Mouse (Mus musculus): ENCODE data around the gene Rps21. TPM values are rescaled to one million over a fixed set of nuclear protein-coding genes. Genes with fewer than 3 reads are reported as not detected.
A peak's percentile ranks its signal among the peaks of the same experiment; 100 is the strongest.

Gene Rps21
- polyA plus RNA-seq, 1 experiment from 2014 or later, result 852 TPM

- WGBS, result 4% methylated on average over 5 of the region's 5 CpGs
- DNase-seq (ENCODE audit: low spot score), result no peak
- H3K27me3 ChIP-seq (replicated peaks; ENCODE audit: control insufficient read depth, insufficient read depth, low read length), result no peaks in the 10 kb centered on the region
- no peak overlapping the region for H3K27ac ChIP-seq (ENCODE audit: low read depth, low read length)
- no peak overlapping the region for H3K4me2 ChIP-seq
- H3K9ac ChIP-seq (ENCODE audit: low read depth, low read length), result no peak overlapping the region
- no peaks in the 10 kb centered on the region for H3K36me3 ChIP-seq (ENCODE audit: control insufficient read depth, insufficient read depth, low read length)
- ATAC-seq (replicated peaks; ENCODE audit: low FRiP score), result peak; percentile 77
- H3K9me3 ChIP-seq (ENCODE audit: control insufficient read depth, low read length), result no peaks in the 10 kb centered on the region
- H3K4me1 ChIP-seq (replicated peaks; ENCODE audit: control insufficient read depth, insufficient read depth, low read length), result peaks cover 13% of the 10 kb centered on the region
- H3K4me3 ChIP-seq (ENCODE audit: low read depth, low read length), result no peak overlapping the region
Measured at GRCm38 (mm10) chr2:180300771-180301170, 43.6 kb downstream of the Rps21 start.

- DNase-seq (ENCODE audit: low spot score), result no peak
- WGBS, result 80% methylated on average over 4 of the region's 4 CpGs
- no peak overlapping the region for H3K9ac ChIP-seq (ENCODE audit: low read depth, low read length)
Measured at GRCm38 (mm10) chr2:180302201-180302600, 45.0 kb downstream of the Rps21 start.

GRCm38 (mm10) chr2:180303468-180303867 is 46.3 kb downstream of the Rps21 start:
- ATAC-seq (replicated peaks; ENCODE audit: low FRiP score) (no peak), DNase-seq (ENCODE audit: low spot score) (no peak)
- H3K36me3 ChIP-seq (ENCODE audit: control insufficient read depth, insufficient read depth, low read length), result no peaks in the 10 kb centered on the region
- no peaks in the 10 kb centered on the region for H3K9me3 ChIP-seq (ENCODE audit: control insufficient read depth, low read length)
- no peaks in the 10 kb centered on the region for H3K27me3 ChIP-seq (replicated peaks; ENCODE audit: control insufficient read depth, insufficient read depth, low read length)
- H3K27ac ChIP-seq (ENCODE audit: low read depth, low read length), result no peak overlapping the region
- no peak overlapping the region for H3K4me2 ChIP-seq
- peaks cover 13% of the 10 kb centered on the region for H3K4me1 ChIP-seq (replicated peaks; ENCODE audit: control insufficient read depth, insufficient read depth, low read length)
- WGBS, result 75% methylated on average over 12 of the region's 12 CpGs
- no peak overlapping the region for H3K4me3 ChIP-seq (ENCODE audit: low read depth, low read length)
- H3K9ac ChIP-seq (ENCODE audit: low read depth, low read length), result no peak overlapping the region

More at GRCm38 (mm10) chr2:180302201-180302600, 45.0 kb downstream of the Rps21 start:
- no peaks in the 10 kb centered on the region for H3K9me3 ChIP-seq (ENCODE audit: control insufficient read depth, low read length)
- no peak overlapping the region for H3K4me2 ChIP-seq
- no peaks in the 10 kb centered on the region for H3K27me3 ChIP-seq (replicated peaks; ENCODE audit: control insufficient read depth, insufficient read depth, low read length)
- no peak for ATAC-seq (replicated peaks; ENCODE audit: low FRiP score)
- no peak overlapping the region for H3K27ac ChIP-seq (ENCODE audit: low read depth, low read length)
- H3K4me1 ChIP-seq (replicated peaks; ENCODE audit: control insufficient read depth, insufficient read depth, low read length), result peaks cover 13% of the 10 kb centered on the region
- H3K4me3 ChIP-seq (ENCODE audit: low read depth, low read length), result no peak overlapping the region
- H3K36me3 ChIP-seq (ENCODE audit: control insufficient read depth, insufficient read depth, low read length), result no peaks in the 10 kb centered on the region

- H3K9ac ChIP-seq (ENCODE audit: low read depth, low read length), result no peak overlapping the region
- H3K4me3 ChIP-seq (ENCODE audit: low read depth, low read length), result no peak overlapping the region
- H3K4me1 ChIP-seq (replicated peaks; ENCODE audit: control insufficient read depth, insufficient read depth, low read length), result peaks cover 13% of the 10 kb centered on the region
- no peaks in the 10 kb centered on the region for H3K9me3 ChIP-seq (ENCODE audit: control insufficient read depth, low read length)
- no peaks in the 10 kb centered on the region for H3K27me3 ChIP-seq (replicated peaks; ENCODE audit: control insufficient read depth, insufficient read depth, low read length)
- no peaks in the 10 kb centered on the region for H3K36me3 ChIP-seq (ENCODE audit: control insufficient read depth, insufficient read depth, low read length)
- WGBS, result 49% methylated on average over 4 of the region's 4 CpGs
- no peak overlapping the region for H3K4me2 ChIP-seq
- ATAC-seq (replicated peaks; ENCODE audit: low FRiP score) (no peak), DNase-seq (ENCODE audit: low spot score) (no peak)
- no peak overlapping the region for H3K27ac ChIP-seq (ENCODE audit: low read depth, low read length)
Measured at GRCm38 (mm10) chr2:180304554-180304953, 47.4 kb downstream of the Rps21 start.

GRCm38 (mm10) chr2:180305490-180305889 is 48.3 kb downstream of the Rps21 start:
- no peaks in the 10 kb centered on the region for H3K36me3 ChIP-seq (ENCODE audit: control insufficient read depth, insufficient read depth, low read length)
- no peaks in the 10 kb centered on the region for H3K9me3 ChIP-seq (ENCODE audit: control insufficient read depth, low read length)
- ATAC-seq (replicated peaks; ENCODE audit: low FRiP score) (no peak), DNase-seq (ENCODE audit: low spot score) (no peak)
- no peak overlapping the region for H3K9ac ChIP-seq (ENCODE audit: low read depth, low read length)
- no peak overlapping the region for H3K4me3 ChIP-seq (ENCODE audit: low read depth, low read length)
- no peaks in the 10 kb centered on the region for H3K27me3 ChIP-seq (replicated peaks; ENCODE audit: control insufficient read depth, insufficient read depth, low read length)
- peaks cover 9% of the 10 kb centered on the region; the same call in 1 of the 2 replicates for H3K4me1 ChIP-seq (replicated peaks; ENCODE audit: control insufficient read depth, insufficient read depth, low read length)
- H3K27ac ChIP-seq (ENCODE audit: low read depth, low read length), result no peak overlapping the region
- WGBS, result 74% methylated on average over 3 of the region's 3 CpGs
- no peak overlapping the region for H3K4me2 ChIP-seq

DNA sequence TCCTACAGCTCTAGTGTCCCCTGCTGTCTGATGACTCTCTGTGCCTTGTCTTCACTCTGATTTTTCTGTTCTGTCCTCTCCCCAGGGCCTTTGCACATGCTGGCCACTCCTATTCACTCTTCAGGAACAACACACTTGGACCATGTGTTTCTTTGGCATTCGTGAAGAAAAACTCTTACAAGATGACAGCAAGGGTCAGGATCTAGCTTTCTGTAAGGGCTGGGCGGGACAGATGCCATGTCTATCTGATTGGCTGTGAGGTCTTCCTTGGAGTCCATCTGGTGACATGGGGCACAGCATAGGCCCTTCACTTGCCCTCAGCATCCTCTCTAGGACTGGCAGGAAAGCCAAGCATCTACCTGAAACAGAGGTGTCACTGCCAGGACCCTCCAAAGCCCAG is 48.8 kb downstream of the Rps21 start:
- Histone ChIP-seq H3K27me3 (replicated peaks; ENCODE audit: control insufficient read depth, insufficient read depth, low read length) (no peaks in the 10 kb centered on the region), H3K4me3 (ENCODE audit: low read depth, low read length) (no peak overlapping the region), H3K9ac (ENCODE audit: low read depth, low read length) (no peak overlapping the region), H3K4me1 (replicated peaks; ENCODE audit: control insufficient read depth, insufficient read depth, low read length) (peaks cover 4% of the 10 kb centered on the region), H3K36me3 (ENCODE audit: control insufficient read depth, insufficient read depth, low read length) (no peaks in the 10 kb centered on the region), H3K27ac (ENCODE audit: low read depth, low read length) (no peak overlapping the region), H3K4me2 (no peak overlapping the region), H3K9me3 (ENCODE audit: control insufficient read depth, low read length) (no peaks in the 10 kb centered on the region)
- DNase-seq (ENCODE audit: low spot score), result no peak
- 72% methylated on average over 2 of the region's 2 CpGs for WGBS
- no peak for ATAC-seq (replicated peaks; ENCODE audit: low FRiP score)

DNA sequence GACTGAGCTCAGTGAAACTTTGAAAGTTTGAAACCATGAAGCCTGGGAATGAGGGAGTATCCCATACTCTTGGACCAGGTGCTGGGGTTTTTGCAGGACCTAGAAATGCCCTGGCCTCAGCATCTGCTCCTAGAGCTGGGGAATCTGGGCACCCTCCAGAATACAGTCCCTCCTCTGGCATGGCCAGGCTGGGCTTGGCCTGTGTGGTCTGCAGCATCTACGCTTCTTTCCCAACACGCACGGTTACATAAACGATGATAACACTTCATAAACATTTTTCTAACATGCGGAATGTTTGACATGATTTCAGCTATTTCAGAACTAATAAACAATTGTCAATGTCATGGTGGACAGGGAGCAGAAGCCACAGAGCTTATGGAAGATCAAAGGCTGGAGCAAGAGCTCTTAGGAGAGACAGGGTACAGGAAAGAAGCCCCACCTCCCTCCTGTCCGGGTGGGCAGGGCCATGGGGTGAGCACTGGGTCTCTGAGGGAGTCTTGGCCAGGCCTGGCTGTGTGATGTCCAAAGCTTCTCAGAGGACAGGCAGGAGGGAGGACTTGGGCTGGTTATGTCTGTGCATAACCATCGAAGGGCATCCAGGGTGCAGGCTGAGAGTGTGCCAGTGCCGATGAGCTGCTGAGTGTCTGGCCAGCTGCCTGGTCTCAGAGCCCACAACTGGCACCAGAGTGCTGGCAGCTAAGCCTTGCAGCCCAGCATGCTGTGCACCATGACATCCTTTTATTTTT is 49.4 kb downstream of the Rps21 start:
- peaks cover 3% of the 10 kb centered on the region; the same call in 1 of the 2 replicates for H3K4me1 ChIP-seq (replicated peaks; ENCODE audit: control insufficient read depth, insufficient read depth, low read length)
- H3K9ac ChIP-seq (ENCODE audit: low read depth, low read length), result no peak overlapping the region
- H3K4me2 ChIP-seq, result no peak overlapping the region
- WGBS, result 65% methylated on average over 8 of the region's 8 CpGs
- H3K4me3 ChIP-seq (ENCODE audit: low read depth, low read length), result no peak overlapping the region
- DNase-seq (ENCODE audit: low spot score) (no peak), ATAC-seq (replicated peaks; ENCODE audit: low FRiP score) (no peak)
- no peaks in the 10 kb centered on the region for H3K9me3 ChIP-seq (ENCODE audit: control insufficient read depth, low read length)
- no peak overlapping the region for H3K27ac ChIP-seq (ENCODE audit: low read depth, low read length)
- no peaks in the 10 kb centered on the region for H3K36me3 ChIP-seq (ENCODE audit: control insufficient read depth, insufficient read depth, low read length)
- no peaks in the 10 kb centered on the region for H3K27me3 ChIP-seq (replicated peaks; ENCODE audit: control insufficient read depth, insufficient read depth, low read length)

- H3K9me3 ChIP-seq (ENCODE audit: control insufficient read depth, low read length), result no peaks in the 10 kb centered on the region
- no peak overlapping the region for H3K4me2 ChIP-seq
- H3K9ac ChIP-seq (ENCODE audit: low read depth, low read length), result no peak overlapping the region
- WGBS, result 36% methylated on average over 2 of the region's 2 CpGs
- H3K36me3 ChIP-seq (ENCODE audit: control insufficient read depth, insufficient read depth, low read length), result no peaks in the 10 kb centered on the region
- no peak for DNase-seq (ENCODE audit: low spot score)
- H3K27me3 ChIP-seq (replicated peaks; ENCODE audit: control insufficient read depth, insufficient read depth, low read length), result no peaks in the 10 kb centered on the region
- no peak overlapping the region for H3K27ac ChIP-seq (ENCODE audit: low read depth, low read length)
- peaks cover 3% of the 10 kb centered on the region; the same call in 1 of the 2 replicates for H3K4me1 ChIP-seq (replicated peaks; ENCODE audit: control insufficient read depth, insufficient read depth, low read length)
- no peak overlapping the region for H3K4me3 ChIP-seq (ENCODE audit: low read depth, low read length)
- ATAC-seq (replicated peaks; ENCODE audit: low FRiP score), result no peak
Measured at GRCm38 (mm10) chr2:180307680-180308079, 50.5 kb downstream of the Rps21 start.

Measured in liver, embryonic 11.5 days (tissue).